Mouse (Mus musculus): ENCODE measurements around the gene Msl1.

Gene Msl1

GRCm38 (mm10) chr11:98795015-98795713 is at the start of gene Msl1:
Gene Msl1, plus strand, starts transcription at chr11:98795516.
- in situ Hi-C loops (cut with MboI, MseI) = no loop called here

GRCm38 (mm10) chr11:98745932-98746853 is 49.1 kb upstream of the Msl1 start:
- in situ Hi-C loops (cut with MboI, MseI) = loop anchor here (5.0 kb wide), 1 partner anchor 36 kb away; no protein-coding TSS in a partner anchor

- in situ Hi-C loops (cut with MboI, MseI) = loop anchor here (5.0 kb wide), 1 partner anchor 35 kb away; no protein-coding TSS in a partner anchor
Observed at GRCm38 (mm10) chr11:98746855-98747693, 48.2 kb upstream of the Msl1 start.

- in situ Hi-C loops (cut with MboI, MseI) = loop anchor here (5.0 kb wide), 1 partner anchor 34 kb away; no protein-coding TSS in a partner anchor
Observed at GRCm38 (mm10) chr11:98747804-98748505, 47.4 kb upstream of the Msl1 start.

- in situ Hi-C loops (cut with MboI, MseI) = loop anchor here (5.0 kb wide), 1 partner anchor 34 kb away; no protein-coding TSS in a partner anchor
Observed at GRCm38 (mm10) chr11:98748506-98749416, 46.6 kb upstream of the Msl1 start.

- in situ Hi-C loops (cut with MboI, MseI) = loop anchor here (5.0 kb wide), 1 partner anchor 33 kb away; no protein-coding TSS in a partner anchor
Observed at GRCm38 (mm10) chr11:98749716-98750115, 45.6 kb upstream of the Msl1 start.

- in situ Hi-C loops (cut with MboI, MseI) = no loop called here
Observed at GRCm38 (mm10) chr11:98750351-98751201, 44.7 kb upstream of the Msl1 start.

GRCm38 (mm10) chr11:98751221-98751782 is 44.0 kb upstream of the Msl1 start:
- in situ Hi-C loops (cut with MboI, MseI) = no loop called here

GRCm38 (mm10) chr11:98752562-98753140 is 42.7 kb upstream of the Msl1 start:
- in situ Hi-C loops (cut with MboI, MseI) = no loop called here

- in situ Hi-C loops (cut with MboI, MseI) = no loop called here
Observed at GRCm38 (mm10) chr11:98753264-98753663, 42.1 kb upstream of the Msl1 start.

- in situ Hi-C loops (cut with MboI, MseI) = no loop called here
Observed at GRCm38 (mm10) chr11:98754151-98754620, 41.1 kb upstream of the Msl1 start.

GRCm38 (mm10) chr11:98754621-98755181 is 40.6 kb upstream of the Msl1 start:
- in situ Hi-C loops (cut with MboI, MseI) = no loop called here

- in situ Hi-C loops (cut with MboI, MseI) = no loop called here
Observed at GRCm38 (mm10) chr11:98755726-98756380, 39.5 kb upstream of the Msl1 start.

- in situ Hi-C loops (cut with MboI, MseI) = no loop called here
Observed at GRCm38 (mm10) chr11:98756711-98757110, 38.6 kb upstream of the Msl1 start.

GRCm38 (mm10) chr11:98761939-98762338 is 33.4 kb upstream of the Msl1 start:
- in situ Hi-C loops (cut with MboI, MseI) = no loop called here

GRCm38 (mm10) chr11:98762756-98763501 is 32.4 kb upstream of the Msl1 start:
- in situ Hi-C loops (cut with MboI, MseI) = no loop called here

Measured in T-helper 2 cell (primary cell).